Mouse (Mus musculus): ENCODE data around the gene Cyp4f37. TPM values are rescaled to one million over a fixed set of nuclear protein-coding genes. Genes with fewer than 3 reads are reported as not detected.
A peak's percentile ranks its signal among the peaks of the same experiment; 100 is the strongest.
"Not testable (repeated sequence)": the region's sequence is repeated elsewhere in the genome, so short reads cannot be mapped to it uniquely, and the experiment has no call there.

Cyp4f37 gene
- 0.50 TPM in 1 of 2 replicates, not detected in the other for polyA plus RNA-seq (2014; fragmentation: Nextera tagmentation; extraction: Ambion mirVana)

- not testable (repeated sequence) for H3K9me3 ChIP-seq (ENCODE audit: control insufficient read depth, low read length); H3K27me3 ChIP-seq (replicated peaks; ENCODE audit: control insufficient read depth, insufficient read depth, low read length); H3K9ac ChIP-seq (ENCODE audit: low read length); H3K36me3 ChIP-seq (ENCODE audit: control insufficient read depth, insufficient read depth, low read length); ATAC-seq (replicated peaks; ENCODE audit: low FRiP score, low TSS enrichment, low read depth); H3K4me1 ChIP-seq (replicated peaks; ENCODE audit: control insufficient read depth, insufficient read depth, low read length); DNase-seq (ENCODE audit: low spot score); H3K4me3 ChIP-seq (ENCODE audit: low read depth, low read length); H3K4me2 ChIP-seq (ENCODE audit: low read length); H3K27ac ChIP-seq (ENCODE audit: low read depth)
- WGBS, result 79% methylated on average over 4 of the region's 4 CpGs
Measured at GRCm38 (mm10) chr17:32621018-32621417, at the start of gene Cyp4f37. Gene Cyp4f37 (plus strand): TSS chr17:32621309.

GRCm38 (mm10) chr17:32573286-32573685 is 47.8 kb upstream of the Cyp4f37 start:
- not testable (repeated sequence) for H3K27ac ChIP-seq (ENCODE audit: low read depth); H3K27me3 ChIP-seq (replicated peaks; ENCODE audit: control insufficient read depth, insufficient read depth, low read length); H3K9ac ChIP-seq (ENCODE audit: low read length); H3K4me3 ChIP-seq (ENCODE audit: low read depth, low read length); ATAC-seq (replicated peaks; ENCODE audit: low FRiP score, low TSS enrichment, low read depth); H3K9me3 ChIP-seq (ENCODE audit: control insufficient read depth, low read length); H3K4me1 ChIP-seq (replicated peaks; ENCODE audit: control insufficient read depth, insufficient read depth, low read length); H3K4me2 ChIP-seq (ENCODE audit: low read length); H3K36me3 ChIP-seq (ENCODE audit: control insufficient read depth, insufficient read depth, low read length); DNase-seq (ENCODE audit: low spot score)
- 42% methylated on average over 2 of the region's 2 CpGs for WGBS

GRCm38 (mm10) chr17:32577496-32578186 is 43.5 kb upstream of the Cyp4f37 start:
- H3K9ac ChIP-seq (ENCODE audit: low read length), result no peak overlapping the region
- no peaks in the 10 kb centered on the region for H3K36me3 ChIP-seq (ENCODE audit: control insufficient read depth, insufficient read depth, low read length)
- no peaks in the 10 kb centered on the region for H3K27me3 ChIP-seq (replicated peaks; ENCODE audit: control insufficient read depth, insufficient read depth, low read length)
- DNase-seq (ENCODE audit: low spot score), result peak; percentile 51
- H3K27ac ChIP-seq (ENCODE audit: low read depth), result peak overlapping the region; percentile 47; the same call in 1 of the 2 replicates
- no peak overlapping the region for H3K4me2 ChIP-seq (ENCODE audit: low read length)
- 42% methylated on average over 7 of the region's 7 CpGs for WGBS
- ATAC-seq (replicated peaks; ENCODE audit: low FRiP score, low TSS enrichment, low read depth), result peak; percentile 55
- H3K4me1 ChIP-seq (replicated peaks; ENCODE audit: control insufficient read depth, insufficient read depth, low read length), result no peaks in the 10 kb centered on the region
- H3K9me3 ChIP-seq (ENCODE audit: control insufficient read depth, low read length), result no peaks in the 10 kb centered on the region
- H3K4me3 ChIP-seq (ENCODE audit: low read depth, low read length), result no peak overlapping the region

- H3K4me1 ChIP-seq (replicated peaks; ENCODE audit: control insufficient read depth, insufficient read depth, low read length), result no peaks in the 10 kb centered on the region
- no peaks in the 10 kb centered on the region for H3K9me3 ChIP-seq (ENCODE audit: control insufficient read depth, low read length)
- H3K4me3 ChIP-seq (ENCODE audit: low read depth, low read length), result no peak overlapping the region
- ATAC-seq (replicated peaks; ENCODE audit: low FRiP score, low TSS enrichment, low read depth), result no peak
- 91% methylated on average over 18 of the region's 18 CpGs for WGBS
- H3K4me2 ChIP-seq (ENCODE audit: low read length), result no peak overlapping the region
- no peak for DNase-seq (ENCODE audit: low spot score)
- no peaks in the 10 kb centered on the region for H3K36me3 ChIP-seq (ENCODE audit: control insufficient read depth, insufficient read depth, low read length)
- no peak overlapping the region for H3K27ac ChIP-seq (ENCODE audit: low read depth)
- no peak overlapping the region for H3K9ac ChIP-seq (ENCODE audit: low read length)
- no peaks in the 10 kb centered on the region for H3K27me3 ChIP-seq (replicated peaks; ENCODE audit: control insufficient read depth, insufficient read depth, low read length)
Measured at GRCm38 (mm10) chr17:32596494-32596893, 24.6 kb upstream of the Cyp4f37 start.

GRCm38 (mm10) chr17:32608055-32608454 is 13.1 kb upstream of the Cyp4f37 start:
- Histone ChIP-seq H3K9me3 (ENCODE audit: control insufficient read depth, low read length) (no peaks in the 10 kb centered on the region), H3K36me3 (ENCODE audit: control insufficient read depth, insufficient read depth, low read length) (no peaks in the 10 kb centered on the region), H3K4me1 (replicated peaks; ENCODE audit: control insufficient read depth, insufficient read depth, low read length) (no peaks in the 10 kb centered on the region), H3K27ac (ENCODE audit: low read depth) (no peak overlapping the region), H3K4me3 (ENCODE audit: low read depth, low read length) (no peak overlapping the region), H3K27me3 (replicated peaks; ENCODE audit: control insufficient read depth, insufficient read depth, low read length) (no peaks in the 10 kb centered on the region), H3K4me2 (ENCODE audit: low read length) (no peak overlapping the region), H3K9ac (ENCODE audit: low read length) (no peak overlapping the region)
- no peak for ATAC-seq (replicated peaks; ENCODE audit: low FRiP score, low TSS enrichment, low read depth)
- no peak for DNase-seq (ENCODE audit: low spot score)
- WGBS, result 68% methylated on average over 1 of the region's 1 CpGs

- DNase-seq (ENCODE audit: low spot score); H3K36me3 ChIP-seq (ENCODE audit: control insufficient read depth, insufficient read depth, low read length); H3K9me3 ChIP-seq (ENCODE audit: control insufficient read depth, low read length); ATAC-seq (replicated peaks; ENCODE audit: low FRiP score, low TSS enrichment, low read depth); H3K27me3 ChIP-seq (replicated peaks; ENCODE audit: control insufficient read depth, insufficient read depth, low read length); H3K4me2 ChIP-seq (ENCODE audit: low read length); H3K27ac ChIP-seq (ENCODE audit: low read depth); H3K4me1 ChIP-seq (replicated peaks; ENCODE audit: control insufficient read depth, insufficient read depth, low read length); H3K9ac ChIP-seq (ENCODE audit: low read length); H3K4me3 ChIP-seq (ENCODE audit: low read depth, low read length): not testable (repeated sequence)
- 85% methylated on average over 3 of the region's 3 CpGs for WGBS
Measured at GRCm38 (mm10) chr17:32610231-32610630, 10.9 kb upstream of the Cyp4f37 start.

- H3K9ac ChIP-seq (ENCODE audit: low read length), result no peak overlapping the region
- H3K27me3 ChIP-seq (replicated peaks; ENCODE audit: control insufficient read depth, insufficient read depth, low read length), result no peaks in the 10 kb centered on the region
- ATAC-seq (replicated peaks; ENCODE audit: low FRiP score, low TSS enrichment, low read depth) (no peak), DNase-seq (ENCODE audit: low spot score) (no peak)
- H3K4me1 ChIP-seq (replicated peaks; ENCODE audit: control insufficient read depth, insufficient read depth, low read length), result no peaks in the 10 kb centered on the region
- WGBS, result 94% methylated on average over 3 of the region's 3 CpGs
- H3K27ac ChIP-seq (ENCODE audit: low read depth), result no peak overlapping the region
- H3K36me3 ChIP-seq (ENCODE audit: control insufficient read depth, insufficient read depth, low read length), result no peaks in the 10 kb centered on the region
- no peaks in the 10 kb centered on the region for H3K9me3 ChIP-seq (ENCODE audit: control insufficient read depth, low read length)
- no peak overlapping the region for H3K4me3 ChIP-seq (ENCODE audit: low read depth, low read length)
- H3K4me2 ChIP-seq (ENCODE audit: low read length), result no peak overlapping the region
Measured at GRCm38 (mm10) chr17:32610896-32611295, 10.2 kb upstream of the Cyp4f37 start.

- Histone ChIP-seq H3K4me3 (ENCODE audit: low read depth, low read length) (no peak overlapping the region), H3K4me2 (ENCODE audit: low read length) (no peak overlapping the region), H3K9me3 (ENCODE audit: control insufficient read depth, low read length) (no peaks in the 10 kb centered on the region), H3K27ac (ENCODE audit: low read depth) (no peak overlapping the region), H3K27me3 (replicated peaks; ENCODE audit: control insufficient read depth, insufficient read depth, low read length) (no peaks in the 10 kb centered on the region), H3K4me1 (replicated peaks; ENCODE audit: control insufficient read depth, insufficient read depth, low read length) (no peaks in the 10 kb centered on the region), H3K9ac (ENCODE audit: low read length) (no peak overlapping the region), H3K36me3 (ENCODE audit: control insufficient read depth, insufficient read depth, low read length) (no peaks in the 10 kb centered on the region)
- ATAC-seq (replicated peaks; ENCODE audit: low FRiP score, low TSS enrichment, low read depth), result no peak
- 67% methylated on average over 3 of the region's 3 CpGs for WGBS
- DNase-seq (ENCODE audit: low spot score), result no peak
Measured at GRCm38 (mm10) chr17:32612417-32612816, 8.7 kb upstream of the Cyp4f37 start.

- no peaks in the 10 kb centered on the region for H3K27me3 ChIP-seq (replicated peaks; ENCODE audit: control insufficient read depth, insufficient read depth, low read length)
- no peaks in the 10 kb centered on the region for H3K36me3 ChIP-seq (ENCODE audit: control insufficient read depth, insufficient read depth, low read length)
Measured at GRCm38 (mm10) chr17:32617252-32617651, 3.9 kb upstream of the Cyp4f37 start.

More at GRCm38 (mm10) chr17:32617252-32617651, 3.9 kb upstream of the Cyp4f37 start:
- H3K9me3 ChIP-seq (ENCODE audit: control insufficient read depth, low read length), result 0 out of 2 replicates have a peak, but pooled peaks cover 4% of the 10 kb centered on the region
- no peak overlapping the region for H3K4me3 ChIP-seq (ENCODE audit: low read depth, low read length)
- WGBS, result 67% methylated on average over 1 of the region's 1 CpGs
- DNase-seq (ENCODE audit: low spot score) (no peak), ATAC-seq (replicated peaks; ENCODE audit: low FRiP score, low TSS enrichment, low read depth) (no peak)
- H3K4me1 ChIP-seq (replicated peaks; ENCODE audit: control insufficient read depth, insufficient read depth, low read length), result no peaks in the 10 kb centered on the region
- no peak overlapping the region for H3K9ac ChIP-seq (ENCODE audit: low read length)
- H3K4me2 ChIP-seq (ENCODE audit: low read length), result no peak overlapping the region
- no peak overlapping the region for H3K27ac ChIP-seq (ENCODE audit: low read depth)
